Mouse (Mus musculus): ENCODE results near the gene Lrig1.

Lrig1 gene

DNA sequence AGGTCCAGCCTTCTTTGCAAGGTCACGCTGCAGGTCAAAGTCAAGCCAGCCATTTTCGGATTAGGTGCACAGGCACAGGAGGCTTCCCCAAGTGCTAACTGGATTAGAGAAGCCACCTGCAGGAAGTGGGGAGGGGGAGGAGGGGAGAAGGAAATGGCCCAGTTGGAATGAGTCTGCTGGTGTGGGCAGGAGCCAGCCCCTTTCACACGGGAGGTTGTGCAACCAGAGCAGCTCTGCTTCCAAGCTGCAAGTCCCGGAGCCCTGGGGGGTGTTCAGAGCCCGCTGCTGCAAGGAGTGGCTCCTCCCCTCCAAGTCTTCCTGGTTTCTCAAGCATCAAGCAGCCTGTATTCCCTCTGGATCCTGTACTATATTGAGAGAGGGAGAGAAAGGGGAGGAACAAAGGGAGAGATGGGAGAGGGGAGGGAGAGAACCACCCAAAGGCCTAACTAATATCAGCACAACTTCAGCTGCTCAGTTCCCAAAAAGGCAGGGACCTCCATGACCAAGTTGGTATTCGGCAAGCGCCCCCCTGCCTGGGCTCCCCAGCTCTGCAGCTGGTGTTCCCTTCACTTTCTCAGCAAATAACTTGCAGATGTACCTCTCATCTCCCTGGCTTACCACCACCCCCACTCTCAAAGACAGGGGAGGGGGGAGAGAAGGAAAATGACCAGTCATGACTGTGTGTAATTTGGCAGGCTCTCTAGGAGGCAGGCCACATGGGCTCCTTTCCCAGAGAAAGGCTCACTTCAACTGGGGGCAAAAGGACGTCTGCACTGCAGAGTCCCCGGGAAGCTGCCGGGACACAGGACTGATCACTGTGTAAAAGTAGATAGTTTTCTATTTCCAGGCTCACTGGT lies 52.2 kb downstream of the Lrig1 start:
- DNase-seq (ENCODE audit: low spot score in 2 of 2) = peak; percentile 34 to 39

DNA sequence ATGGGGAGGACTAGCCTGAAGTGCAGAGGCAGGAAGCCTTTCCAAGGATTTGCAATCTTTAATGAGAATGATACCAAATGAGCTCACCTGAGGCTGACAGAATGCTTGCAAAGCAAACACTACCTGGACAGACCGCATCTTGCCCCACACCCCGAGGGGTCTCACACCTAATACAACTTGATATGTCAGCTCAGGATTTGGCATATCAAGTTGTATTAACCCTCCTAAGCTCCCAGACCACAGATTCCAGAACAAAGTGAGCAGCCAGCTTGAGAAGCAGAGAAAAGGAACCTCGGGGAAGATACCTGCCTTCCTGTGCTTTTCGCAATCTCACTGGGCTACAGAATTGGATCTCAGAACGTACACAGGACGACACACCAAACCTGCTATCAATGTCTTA lies 53.1 kb downstream of the Lrig1 start:
- no peak for DNase-seq (ENCODE audit: low spot score in 2 of 2)

DNA sequence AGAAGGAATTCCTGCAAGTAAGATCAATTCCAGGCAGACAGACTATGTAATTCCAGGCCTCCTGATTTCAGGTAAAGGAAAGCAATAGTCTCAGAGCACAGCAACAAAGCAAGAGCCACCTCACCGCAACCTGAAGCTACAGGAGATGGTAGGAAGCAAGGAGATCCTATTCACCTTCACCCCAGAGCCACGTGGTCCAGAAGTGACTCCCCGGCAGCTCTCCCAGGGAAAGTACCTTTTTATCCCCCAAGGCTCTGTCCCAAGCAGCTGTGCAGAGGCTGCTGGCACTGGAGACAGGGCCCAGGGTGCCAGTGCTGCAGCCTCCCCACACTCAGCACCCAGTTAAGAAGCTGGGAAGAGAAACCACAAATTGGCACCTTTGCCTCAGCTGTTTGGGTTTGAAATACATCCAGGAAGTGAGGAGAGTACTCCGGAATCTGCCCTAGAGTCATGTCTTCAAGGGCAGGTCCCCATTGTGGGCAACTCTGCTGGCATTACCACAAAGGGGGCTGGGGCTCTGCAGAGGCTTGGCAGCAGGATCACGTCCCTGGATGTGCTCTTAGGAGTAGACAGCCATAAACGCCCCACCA lies 53.6 kb downstream of the Lrig1 start:
- DNase-seq (ENCODE audit: low spot score in 2 of 2) = no peak

DNA sequence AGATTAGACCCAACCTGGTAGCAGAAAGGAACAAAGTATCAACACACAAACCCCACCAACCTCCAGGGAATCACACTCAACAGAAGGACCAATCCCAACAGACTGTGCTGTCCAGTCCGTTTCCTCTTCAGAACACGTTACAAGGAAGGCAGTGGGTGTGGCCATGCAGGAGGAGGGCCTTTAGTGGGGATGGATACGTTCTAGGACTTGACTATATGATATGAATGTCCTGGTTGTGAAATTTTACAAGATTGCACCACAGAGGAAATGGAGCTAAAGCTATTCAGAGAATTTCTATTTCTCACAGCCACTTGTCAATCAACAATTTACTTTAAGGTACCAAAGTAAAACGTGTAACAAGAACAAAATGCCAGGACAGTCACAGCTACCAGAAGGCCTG lies 54.2 kb downstream of the Lrig1 start:
- DNase-seq (ENCODE audit: low spot score in 2 of 2) = no peak

DNA sequence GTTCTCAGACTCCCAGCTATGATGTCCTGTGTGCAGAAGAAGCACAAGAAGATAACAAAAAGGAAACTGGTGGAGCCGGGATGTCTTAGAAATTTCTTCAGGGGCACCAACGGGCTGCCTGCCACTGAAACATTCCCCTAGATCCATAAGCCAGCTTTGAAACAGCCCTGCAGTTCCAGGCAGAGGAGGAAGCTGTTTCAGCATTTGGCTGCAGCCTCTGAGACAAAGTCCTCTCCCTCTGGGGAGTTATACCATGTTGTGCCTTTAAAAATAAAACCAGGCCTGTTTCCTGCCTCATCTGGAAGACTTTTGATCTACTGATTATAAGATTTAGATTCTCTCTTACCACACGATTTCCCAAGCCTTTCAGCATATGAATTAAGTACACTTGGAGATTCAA lies 55.3 kb downstream of the Lrig1 start:
- no peak for DNase-seq (ENCODE audit: low spot score in 2 of 2)

DNA sequence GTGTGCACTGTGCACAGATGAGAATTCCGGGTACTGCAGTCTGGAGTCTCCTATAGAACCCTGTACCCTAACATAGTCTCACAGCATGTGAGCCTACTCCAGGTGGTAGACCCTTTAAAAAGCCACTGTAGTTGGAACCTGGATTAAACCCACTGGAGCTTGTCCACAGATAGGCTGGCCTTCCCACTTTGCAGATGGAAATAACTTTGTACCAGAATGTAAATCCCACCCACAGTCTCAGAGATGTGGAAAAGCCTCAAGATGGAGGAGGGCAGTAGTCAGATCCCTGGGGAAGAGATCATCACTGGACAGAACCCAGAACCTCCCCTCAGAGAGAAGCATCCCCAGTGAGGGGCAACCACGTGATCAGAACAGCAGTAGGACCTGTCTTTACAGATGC lies 56.0 kb downstream of the Lrig1 start:
- DNase-seq (ENCODE audit: low spot score in 2 of 2) = no peak

DNA sequence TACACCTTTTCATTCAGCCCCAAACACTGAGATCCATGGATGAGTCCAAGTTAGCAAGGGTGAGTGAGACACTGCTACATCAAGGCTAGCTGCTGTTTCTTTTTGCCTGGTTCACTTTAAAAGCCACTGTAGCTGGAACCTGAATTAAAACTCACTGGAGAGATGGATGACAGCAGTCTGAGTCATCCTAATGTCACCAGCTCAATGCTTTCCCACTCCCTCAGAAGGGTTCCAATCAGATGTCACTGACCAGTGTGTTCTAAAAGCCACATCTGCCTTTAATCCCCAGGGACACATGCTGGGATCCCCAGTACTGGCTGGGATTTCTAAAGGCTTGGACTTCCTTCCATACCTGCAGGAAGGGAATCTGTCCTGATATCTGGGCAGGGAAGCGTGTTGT lies 57.9 kb downstream of the Lrig1 start:
- no peak for DNase-seq (ENCODE audit: low spot score in 2 of 2)

DNA sequence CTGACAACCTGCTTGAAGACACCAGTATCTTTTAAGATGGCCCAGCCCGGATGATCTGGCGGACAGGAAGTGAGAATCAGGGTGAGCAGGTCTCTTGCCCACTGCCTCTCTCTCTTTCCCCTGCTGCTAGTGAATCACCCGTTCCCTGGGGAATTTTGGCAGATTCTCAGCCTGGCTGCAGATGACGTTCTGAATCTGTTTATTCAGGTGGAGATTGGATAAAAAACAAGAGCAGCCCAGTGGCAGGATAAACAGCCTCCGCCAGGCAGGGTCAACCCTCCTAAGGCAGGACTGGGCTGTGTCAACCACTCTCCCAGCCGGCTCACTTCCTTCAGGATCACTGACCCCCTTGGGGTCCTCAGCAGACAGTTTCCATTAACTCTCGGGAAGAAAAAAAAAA lies 59.7 kb downstream of the Lrig1 start:
- DNase-seq (ENCODE audit: low spot score in 2 of 2) = peak in 1 of 2 experiments; percentile 40

DNA sequence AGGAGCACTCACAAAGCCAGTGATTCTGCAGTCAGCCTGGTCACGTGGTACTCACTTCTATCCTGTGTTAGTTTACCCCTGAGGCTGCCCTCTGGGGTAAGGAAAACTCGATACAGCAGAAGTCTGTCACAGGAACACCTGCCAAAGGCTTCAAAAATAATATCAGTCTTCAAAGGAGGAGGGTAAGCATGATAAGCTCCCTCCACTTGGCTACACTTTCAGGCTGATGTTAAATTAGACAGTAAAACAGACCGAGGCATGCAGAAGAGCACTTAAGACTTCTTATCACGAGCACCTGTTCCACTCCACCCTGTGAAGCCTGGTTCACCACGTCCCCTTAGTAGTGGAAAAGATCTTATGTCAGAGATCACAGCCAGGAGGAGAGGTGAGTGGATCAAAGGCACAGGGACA lies 62.9 kb downstream of the Lrig1 start:
- DNase-seq (ENCODE audit: low spot score in 2 of 2) = no peak

DNA sequence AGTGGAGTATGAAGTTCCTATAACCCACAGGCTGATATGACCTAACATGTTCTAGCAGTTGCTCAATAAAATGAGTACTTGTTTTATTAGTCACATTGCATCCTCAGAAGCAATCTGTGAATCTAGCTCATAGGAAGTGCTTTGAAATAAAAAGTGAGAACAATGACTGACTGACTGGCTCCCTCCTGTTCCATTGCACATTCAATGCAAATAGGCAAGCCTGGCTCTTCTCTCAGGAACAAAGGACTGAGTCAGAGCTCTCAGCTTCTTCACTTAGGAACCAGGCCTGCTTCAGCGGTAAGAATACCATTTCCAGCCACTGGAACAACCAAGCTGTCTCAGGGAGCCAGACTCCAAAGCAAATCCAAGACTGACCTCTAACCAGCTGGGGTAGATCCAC lies 64.6 kb downstream of the Lrig1 start:
- no peak for DNase-seq (ENCODE audit: low spot score in 2 of 2)

DNA sequence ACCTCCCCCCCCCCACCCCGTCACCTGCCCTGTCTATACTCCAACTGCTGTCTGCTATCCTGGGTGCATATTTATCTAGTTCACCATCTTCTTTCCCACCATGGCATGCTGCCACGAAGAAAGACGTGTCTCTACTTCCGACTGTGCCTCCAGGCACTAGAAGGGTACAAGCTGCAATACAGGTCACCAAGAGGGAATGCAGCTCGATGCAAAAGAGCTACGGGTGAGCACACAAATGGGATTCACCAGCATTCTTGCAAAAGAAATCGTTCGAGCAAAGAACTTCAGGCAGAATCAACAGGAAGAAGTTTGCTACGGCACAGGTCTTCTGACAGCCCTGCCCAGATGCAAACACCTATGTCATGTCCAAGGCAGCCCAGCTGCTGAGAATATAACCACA lies 65.2 kb downstream of the Lrig1 start:
- no peak for DNase-seq (ENCODE audit: low spot score in 2 of 2)

DNA sequence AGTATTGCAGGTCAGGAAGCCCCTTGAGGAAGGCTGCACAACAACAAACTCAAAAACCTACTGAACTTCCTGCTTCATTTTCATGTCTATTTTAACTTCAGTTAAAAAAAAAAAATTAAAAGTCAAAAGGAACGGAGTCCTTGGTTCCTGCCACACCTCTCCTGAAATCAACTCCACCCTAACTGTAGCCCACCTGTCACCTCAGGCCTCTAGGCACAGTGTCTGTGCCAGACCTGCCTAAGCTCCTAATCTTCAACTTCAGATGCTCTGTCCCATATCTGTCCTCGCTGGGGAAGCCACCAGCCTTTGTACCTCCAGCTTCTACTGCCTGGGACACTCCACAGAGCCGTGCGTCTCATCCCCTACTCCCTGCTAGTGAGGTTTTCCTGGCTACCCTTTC lies 65.7 kb downstream of the Lrig1 start:
- DNase-seq (ENCODE audit: low spot score in 2 of 2) = no peak

DNA sequence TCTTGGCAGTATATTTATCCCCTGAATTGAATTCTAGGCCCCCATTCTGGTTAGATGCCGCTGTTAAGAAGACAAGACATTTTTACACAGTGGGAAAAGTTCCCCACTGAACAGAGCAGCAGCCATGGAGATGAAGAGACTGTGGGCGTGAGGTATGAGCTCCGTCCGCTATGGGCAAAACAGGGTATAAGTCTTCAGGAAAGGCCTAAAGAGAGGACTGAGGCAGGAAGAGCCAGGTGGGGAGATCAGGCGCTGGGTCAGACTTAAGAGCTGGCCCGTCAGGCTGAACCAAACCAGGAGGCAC lies 68.2 kb downstream of the Lrig1 start:
- no peak for DNase-seq (ENCODE audit: low spot score in 2 of 2)

DNA sequence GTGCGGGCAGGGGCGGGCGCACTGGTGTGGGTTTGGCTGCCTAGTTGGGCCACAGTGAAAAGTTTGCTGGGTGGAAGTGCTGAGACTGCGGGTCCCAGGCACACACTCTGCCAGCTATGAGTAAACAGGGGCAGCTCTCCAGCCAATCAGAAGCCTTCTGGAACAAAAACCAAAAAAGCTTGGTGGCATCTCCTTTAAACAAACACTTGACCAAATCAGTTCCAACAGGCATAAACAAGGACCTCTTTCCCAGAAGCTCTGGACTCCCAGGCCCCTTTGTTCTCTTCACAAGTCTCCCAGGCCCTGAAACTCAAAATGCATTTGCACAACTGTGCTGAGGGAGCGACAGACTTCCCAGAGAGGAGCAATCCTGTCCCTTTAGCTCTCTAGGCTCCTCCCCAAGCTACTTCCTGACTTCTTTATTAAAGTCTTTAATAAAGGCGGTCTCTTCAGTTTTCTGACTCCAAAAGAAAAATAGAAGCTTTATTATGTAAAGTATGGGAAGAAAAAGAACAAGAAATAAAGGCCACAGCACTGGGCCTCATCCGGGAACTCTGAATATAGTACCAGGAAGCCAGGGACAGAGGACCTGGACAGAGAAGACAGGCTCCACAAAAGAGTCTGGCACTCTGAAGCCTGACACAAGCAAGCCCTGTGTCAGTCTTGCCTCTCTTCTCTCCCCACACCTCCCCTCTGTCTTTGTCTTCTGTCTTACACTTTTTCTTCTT lies 68.7 kb downstream of the Lrig1 start:
- DNase-seq (ENCODE audit: low spot score in 2 of 2) = no peak

DNA sequence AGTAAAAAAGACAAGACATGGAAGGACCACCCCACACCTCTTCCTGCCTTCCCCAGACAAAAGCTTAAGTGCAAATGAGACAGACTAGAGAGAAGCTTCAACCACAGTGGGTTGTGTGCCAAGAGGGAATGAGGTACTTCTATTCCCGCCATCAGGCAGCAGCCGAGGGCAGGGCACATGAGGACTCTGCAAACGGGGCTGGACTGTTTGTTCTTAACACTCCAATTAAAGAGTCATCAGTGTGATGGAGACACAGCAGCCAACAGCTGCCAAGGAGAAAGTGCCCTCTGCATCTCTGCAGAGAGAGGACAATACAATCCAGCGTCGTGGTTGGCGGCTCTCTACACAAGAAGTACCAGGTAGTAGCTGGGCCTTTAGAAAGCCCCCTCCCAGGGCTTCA lies 71.2 kb downstream of the Lrig1 start:
- no peak for DNase-seq (ENCODE audit: low spot score in 2 of 2)

DNA sequence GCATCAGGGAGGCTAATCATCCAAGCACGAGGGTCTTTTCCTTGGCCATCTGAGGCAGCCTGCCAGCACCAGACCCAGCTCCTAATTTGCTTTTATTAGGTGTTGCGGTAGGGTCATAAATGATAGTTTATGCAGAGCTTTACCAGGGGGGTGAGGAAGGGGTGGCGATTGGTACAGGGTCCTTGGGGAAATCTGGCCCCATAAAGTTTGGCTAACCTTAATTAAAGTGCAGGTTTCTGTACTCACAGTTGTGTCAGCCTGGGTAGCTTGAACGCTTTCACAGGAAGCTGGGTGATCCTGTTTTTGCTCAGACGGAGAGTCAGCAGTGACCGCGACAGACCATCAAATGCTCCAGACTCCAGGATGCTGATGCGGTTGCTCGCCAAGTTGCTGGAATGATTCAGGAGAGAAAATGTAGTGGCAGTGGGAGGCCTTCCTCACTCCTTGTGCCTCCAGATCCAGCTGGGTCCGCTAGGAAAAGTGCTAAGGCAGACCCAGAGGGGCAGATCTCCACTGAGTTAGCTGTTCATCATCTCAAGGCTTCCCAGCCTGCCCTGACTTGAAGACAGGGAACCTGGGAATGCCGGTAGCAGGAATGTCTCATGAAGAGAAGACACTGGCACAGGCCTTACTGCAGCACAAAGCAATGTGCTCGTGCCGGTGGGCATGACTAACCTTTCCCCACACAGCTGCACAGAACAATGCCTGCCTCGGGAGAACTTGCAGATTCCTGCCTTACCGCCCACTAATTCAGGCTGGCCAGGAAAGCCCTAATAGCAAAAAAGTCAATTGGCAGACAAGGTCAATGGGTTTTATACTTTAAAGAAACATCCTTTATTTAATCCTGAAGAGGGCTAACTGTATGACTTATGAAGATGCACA lies 72.0 kb downstream of the Lrig1 start:
- DNase-seq (ENCODE audit: low spot score in 2 of 2) = peak in 1 of 2 experiments; percentile 14

DNA sequence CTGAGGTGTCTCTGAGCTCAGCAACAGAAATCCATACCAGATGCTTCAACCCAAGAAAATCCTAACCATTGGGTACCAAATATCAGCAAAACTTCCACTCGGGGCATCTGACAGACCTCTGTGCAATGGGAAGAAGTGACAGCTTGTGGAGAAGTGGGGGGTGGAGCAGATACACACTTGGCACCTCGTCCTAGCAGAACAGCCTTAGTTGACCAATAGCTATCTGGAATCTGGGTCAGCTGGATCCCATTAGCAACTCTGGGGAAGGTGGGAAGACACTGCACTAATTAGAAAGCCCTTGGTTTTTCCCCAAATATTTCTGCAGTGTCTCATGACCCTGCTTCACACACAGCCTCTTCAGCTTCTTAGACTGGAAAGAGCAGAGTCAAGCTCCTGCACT lies 73.2 kb downstream of the Lrig1 start:
- no peak for DNase-seq (ENCODE audit: low spot score in 2 of 2)

DNA sequence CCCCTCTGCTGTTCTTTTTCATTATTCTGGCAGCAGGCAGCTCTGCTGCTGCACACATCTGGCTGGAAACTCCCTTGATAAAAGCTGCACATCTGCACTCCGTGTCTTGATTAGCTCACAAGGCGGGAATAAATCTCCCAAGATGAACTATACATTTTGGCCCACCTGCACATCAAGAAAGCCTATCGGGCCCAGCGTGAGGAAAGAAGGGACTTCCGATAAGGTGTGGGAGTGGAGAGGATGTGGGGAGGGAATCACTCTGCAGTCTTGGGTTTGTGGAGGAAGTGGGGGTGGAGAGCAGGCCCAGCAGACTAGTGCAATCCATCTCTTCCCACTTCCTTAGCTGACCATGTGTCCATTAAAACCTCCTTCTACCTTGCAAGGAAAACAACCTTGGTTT lies 74.1 kb downstream of the Lrig1 start:
- DNase-seq (ENCODE audit: low spot score in 2 of 2) = no peak

DNA sequence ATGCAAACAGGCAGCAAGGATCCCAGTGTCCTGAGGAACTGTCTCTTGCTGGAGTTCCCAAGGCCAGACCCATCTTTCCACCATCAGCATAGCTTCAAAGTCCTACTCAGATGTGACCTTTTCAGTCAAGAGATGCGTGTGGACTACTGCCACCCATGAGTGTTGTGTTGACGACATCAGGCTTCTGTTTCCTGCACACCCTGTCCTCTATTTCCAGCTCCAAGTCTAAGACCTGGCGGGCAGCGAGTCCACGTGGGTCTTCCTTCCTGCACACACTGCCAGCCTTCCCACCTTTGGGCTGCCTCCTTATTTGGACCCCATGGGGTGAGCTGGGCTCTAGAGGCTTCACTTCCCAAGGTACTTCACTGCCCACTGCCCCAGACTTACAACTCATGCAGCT lies 75.4 kb downstream of the Lrig1 start:
- no peak for DNase-seq (ENCODE audit: low spot score in 2 of 2)

DNA sequence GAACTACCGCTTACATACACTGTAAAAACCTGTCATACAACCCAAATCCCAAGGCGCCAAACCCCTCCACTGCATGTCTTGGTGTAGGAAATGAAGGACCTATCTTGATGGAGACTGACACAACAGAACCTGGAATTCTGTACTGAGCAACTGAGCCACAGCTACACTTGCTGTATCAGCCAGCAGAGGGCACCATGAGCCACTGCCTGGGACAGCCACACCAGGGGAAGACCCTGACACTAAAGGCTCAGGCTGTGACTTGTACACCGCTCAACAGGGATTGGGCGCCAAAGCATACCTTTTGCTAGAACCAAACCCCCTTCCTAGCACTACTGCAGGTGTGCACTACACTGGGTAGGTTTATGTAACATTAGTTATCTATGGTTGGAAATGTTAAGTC lies 77.0 kb downstream of the Lrig1 start:
- DNase-seq (ENCODE audit: low spot score in 2 of 2) = peak; percentile 74 to 82

DNA sequence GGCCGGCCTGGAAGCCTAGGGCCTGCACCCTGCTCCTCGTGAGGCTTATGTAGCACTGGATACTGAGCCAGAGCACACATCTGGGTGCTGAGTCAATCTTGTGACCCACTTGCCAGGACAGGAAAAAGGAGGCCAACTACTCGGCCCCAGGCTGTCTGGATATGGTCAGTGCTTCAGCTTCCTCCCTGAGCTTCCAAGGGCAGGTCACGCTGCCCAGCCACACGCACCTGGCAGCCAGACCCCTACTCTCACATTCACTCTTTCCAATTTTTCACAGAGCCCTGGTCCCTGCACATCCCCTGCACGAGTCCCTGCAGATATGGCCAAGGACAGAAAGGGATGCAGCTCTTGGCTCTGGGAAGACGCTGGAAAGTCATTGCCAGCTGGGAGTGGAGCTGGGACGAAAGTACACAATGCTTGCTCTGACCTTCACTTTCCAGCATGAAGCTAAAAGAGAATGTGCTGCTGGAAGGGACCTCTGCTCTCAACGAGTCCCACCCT lies 79.1 kb downstream of the Lrig1 start:
- no peak for DNase-seq (ENCODE audit: low spot score in 2 of 2)

DNA sequence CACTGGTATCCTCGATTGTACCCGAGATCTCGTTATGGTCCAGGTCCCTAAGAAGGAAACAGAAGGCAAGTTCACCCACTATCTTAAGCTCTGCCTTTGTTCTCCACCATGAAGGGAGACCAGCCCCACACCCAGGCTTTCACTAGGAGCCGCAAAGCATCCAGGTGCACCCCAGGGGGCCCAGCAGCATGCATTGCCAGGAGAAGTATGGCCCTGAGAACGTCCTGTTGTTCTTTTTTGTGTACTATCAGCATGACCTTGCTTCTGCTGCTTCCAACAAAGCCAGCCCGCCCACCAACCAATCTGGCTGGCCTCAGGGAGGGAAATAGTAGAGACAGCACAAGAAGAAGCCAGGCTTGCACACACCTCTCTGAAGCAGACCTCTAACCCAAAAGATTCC lies 79.7 kb downstream of the Lrig1 start:
- DNase-seq (ENCODE audit: low spot score in 2 of 2) = no peak
